Mouse (Mus musculus): Measurements from ENCODE around the gene Pkp1.

- TF ChIP-seq POLR2A (IDR thresholded peaks at IDR 0.05; ENCODE audit: borderline replicate concordance, extremely low read depth, low read depth, low read length) (no peak), CTCF (IDR thresholded peaks at IDR 0.05; ENCODE audit: insufficient read depth, low read length) (no peak)
Measured at GRCm38 (mm10) chr1:135843519-135844262, 75.3 kb downstream of the Pkp1 start.
